Mouse (Mus musculus) large intestine, adult 2 months (tissue): ENCODE data around the gene Dusp22. TPM values are rescaled to one million over a fixed set of nuclear protein-coding genes. Genes with fewer than 3 reads are reported as not detected.

Experiments
- DNase-seq: peaks from one replicate; pipeline ENCODE4 v3.0.0-alpha.2; 2012; ENCODE audit warnings: low read depth, low spot score
- WGBS: fragments of 180-500 bp; shearing (Covaris S2); methylation state at CpG from one replicate; pipeline ENCODE4 v1.1.7; 2018; 5-methylcytosine and 5-hydroxymethylcytosine counted together
- polyA plus RNA-seq: library from polyadenylated mRNA; depleted of rRNA; stranded (reverse); fragments of >200 nt; gene quantifications from 2 replicates; pipeline ENCODE4 v1.2.3, GENCODE M21; 2012

Dusp22 gene
- polyA plus RNA-seq, 1 experiment, result 3.8 TPM

- DNase-seq, result no peak
- 98% methylated on average over 3 of the region's 3 CpGs for WGBS
Measured at GRCm38 (mm10) chr13:30711711-30712110, 51.9 kb downstream of the Dusp22 start.

GRCm38 (mm10) chr13:30712280-30712679, 52.5 kb downstream of the Dusp22 start:
- 81% methylated on average over 6 of the region's 6 CpGs for WGBS
- DNase-seq, result no peak

DNA sequence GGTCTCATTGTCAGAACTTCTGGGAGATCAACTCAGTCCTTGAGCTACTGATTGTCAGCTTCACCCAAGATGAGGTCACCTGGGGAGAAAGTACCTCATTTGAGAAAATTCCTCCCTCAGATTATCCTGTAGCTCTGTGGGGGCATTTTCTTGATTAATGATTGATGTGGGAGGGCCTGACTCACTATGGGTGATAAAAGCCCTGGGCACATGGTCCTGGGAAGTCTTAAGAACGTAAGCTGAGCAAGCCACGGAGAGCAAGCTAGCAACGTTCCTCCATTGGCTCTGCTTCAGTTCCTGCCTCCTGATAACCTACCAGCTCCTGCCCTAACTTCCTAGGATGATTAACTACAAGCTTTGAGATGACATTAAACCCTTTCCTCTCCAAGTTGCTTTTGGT, 53.8 kb downstream of the Dusp22 start:
- WGBS, result 33% methylated on average over 3 of the region's 3 CpGs

GRCm38 (mm10) chr13:30714552-30714951, 54.8 kb downstream of the Dusp22 start:
- DNase-seq, result no peak
- 65% methylated on average over 6 of the region's 6 CpGs for WGBS

More for the DNA sequence above, 53.8 kb downstream of the Dusp22 start:
- DNase-seq, result no peak

DNA sequence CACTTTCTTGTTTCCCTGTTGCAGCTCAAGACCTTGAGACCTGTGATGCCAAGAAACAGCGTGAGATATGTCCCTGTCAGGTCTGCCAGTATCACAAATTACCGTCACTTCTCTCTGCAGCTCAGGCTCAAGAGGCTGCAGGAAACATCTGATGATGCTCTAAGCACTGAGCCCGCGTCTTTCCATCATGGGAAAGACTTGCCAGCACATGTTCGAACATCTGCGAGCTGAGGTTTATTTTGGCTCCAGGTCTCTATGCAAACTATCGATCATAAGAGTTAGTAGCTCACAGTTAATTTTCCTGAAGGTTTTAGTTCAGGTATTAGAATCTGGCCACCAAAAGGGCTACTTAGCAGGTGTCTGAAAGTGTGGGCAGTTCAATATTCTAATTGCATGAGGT, 55.3 kb downstream of the Dusp22 start:
- no peak for DNase-seq
- WGBS, result 82% methylated on average over 7 of the region's 7 CpGs

DNA sequence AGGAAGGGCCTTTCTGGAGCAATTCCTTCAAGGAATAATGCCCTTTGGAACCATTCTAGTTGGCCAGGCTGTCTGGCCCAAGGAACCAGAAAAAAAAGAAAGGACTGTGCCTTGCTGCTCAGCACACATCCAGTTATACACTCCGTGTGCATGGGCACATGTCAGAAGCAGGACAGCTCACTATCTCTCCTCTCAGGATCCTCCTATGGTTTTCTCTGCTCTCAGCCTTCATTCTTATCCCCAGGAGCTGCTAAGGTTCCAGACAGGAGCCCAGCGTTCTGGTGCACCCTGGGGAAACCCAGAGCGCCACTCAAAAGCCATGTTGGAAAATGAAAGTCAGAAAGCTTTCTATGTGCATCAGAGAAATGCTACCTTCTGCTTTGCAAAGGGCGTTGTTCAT, 55.8 kb downstream of the Dusp22 start:
- WGBS, result 72% methylated on average over 4 of the region's 4 CpGs
- no peak for DNase-seq

DNA sequence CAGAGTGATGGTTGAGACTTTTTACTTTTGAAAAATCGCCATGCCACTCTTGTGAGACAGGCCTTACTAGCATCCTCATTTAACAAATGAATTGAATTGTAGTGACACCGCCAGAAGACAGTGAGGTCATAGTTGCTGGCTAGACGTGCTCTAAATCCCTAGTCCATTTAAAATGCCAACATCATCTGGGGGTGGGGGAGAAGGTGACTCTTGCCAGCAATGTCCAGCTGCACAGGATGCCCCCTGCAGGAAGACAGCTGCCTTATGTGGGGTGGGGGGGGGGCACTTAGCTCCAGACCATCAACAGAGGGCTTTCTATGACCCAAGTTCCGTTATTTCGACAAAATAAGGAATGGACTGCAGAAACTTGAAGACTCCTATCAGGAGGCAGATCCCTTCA, 56.8 kb downstream of the Dusp22 start:
- DNase-seq, result no peak
- 66% methylated on average over 5 of the region's 5 CpGs for WGBS

- 34% methylated on average over 7 of the region's 7 CpGs for WGBS
- DNase-seq, result no peak
Measured at GRCm38 (mm10) chr13:30722601-30723000, 62.8 kb downstream of the Dusp22 start.

DNA sequence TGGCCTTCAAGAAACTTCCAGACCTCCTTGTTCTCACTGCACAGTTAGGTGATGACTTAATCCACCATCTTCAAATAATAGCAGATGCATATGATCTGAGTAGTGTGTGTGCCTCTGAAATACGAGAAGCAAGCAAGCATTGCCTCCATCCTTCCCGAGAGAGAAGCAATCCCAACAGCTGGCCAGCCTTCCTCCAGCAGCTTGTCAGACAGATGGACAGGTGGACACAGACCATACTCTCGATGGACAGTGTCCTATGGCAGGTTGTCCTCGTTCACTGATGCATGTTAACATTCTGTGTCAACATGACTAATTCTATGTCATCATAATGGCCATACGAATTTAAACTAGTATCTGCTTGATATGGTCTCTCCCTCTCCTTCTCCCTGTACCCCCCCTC, 63.5 kb downstream of the Dusp22 start:
- 57% methylated on average over 5 of the region's 5 CpGs for WGBS
- DNase-seq, result no peak

DNA sequence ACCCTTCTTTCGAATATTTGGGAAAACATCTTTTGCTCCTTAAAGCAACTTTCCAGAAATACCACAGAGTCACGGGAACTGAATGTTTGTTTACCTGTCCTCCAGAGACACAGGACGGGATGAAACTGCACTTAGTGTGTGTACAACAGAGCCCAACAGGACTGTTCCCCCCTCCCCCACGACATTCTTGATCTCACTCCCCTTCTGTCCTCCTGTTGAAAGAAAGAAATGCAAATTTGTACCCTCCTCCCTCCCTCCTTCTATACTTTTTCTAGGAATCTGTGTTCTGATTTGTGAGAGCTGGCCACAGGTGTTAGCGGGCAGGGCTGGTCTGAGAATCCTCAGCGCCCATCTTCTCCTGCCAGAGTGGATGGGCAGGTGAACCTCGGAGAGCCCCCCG, 64.1 kb downstream of the Dusp22 start:
- 57% methylated on average over 8 of the region's 8 CpGs for WGBS

GRCm38 (mm10) chr13:30724691-30725271, 65.0 kb downstream of the Dusp22 start:
- no peak for DNase-seq
- WGBS, result 20% methylated on average over 7 of the region's 7 CpGs

More for the DNA sequence above, 64.1 kb downstream of the Dusp22 start:
- DNase-seq, result no peak

DNA sequence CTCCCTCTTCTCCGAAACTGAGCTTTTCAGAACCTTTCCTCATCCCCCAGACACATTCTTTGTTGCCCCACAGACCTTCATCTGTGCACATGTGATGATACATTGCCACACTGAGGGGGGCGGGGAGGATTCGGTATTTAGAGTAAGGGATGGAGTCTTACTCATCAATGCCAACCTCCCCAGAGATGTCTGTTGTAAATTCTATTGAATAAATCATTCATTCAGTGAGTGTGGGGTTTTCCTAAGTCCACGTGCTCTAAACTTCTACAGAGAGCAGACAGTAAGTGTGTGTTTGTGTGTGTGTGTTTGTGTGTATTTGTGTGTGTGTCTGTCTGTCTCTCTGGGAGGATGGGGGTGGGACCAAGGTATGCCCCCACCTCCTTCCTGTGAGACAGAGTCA, 67.1 kb downstream of the Dusp22 start:
- WGBS, result 84% methylated on average over 4 of the region's 4 CpGs
- no peak for DNase-seq

- no peak for DNase-seq
Measured at GRCm38 (mm10) chr13:30728155-30728554, 68.4 kb downstream of the Dusp22 start.

DNA sequence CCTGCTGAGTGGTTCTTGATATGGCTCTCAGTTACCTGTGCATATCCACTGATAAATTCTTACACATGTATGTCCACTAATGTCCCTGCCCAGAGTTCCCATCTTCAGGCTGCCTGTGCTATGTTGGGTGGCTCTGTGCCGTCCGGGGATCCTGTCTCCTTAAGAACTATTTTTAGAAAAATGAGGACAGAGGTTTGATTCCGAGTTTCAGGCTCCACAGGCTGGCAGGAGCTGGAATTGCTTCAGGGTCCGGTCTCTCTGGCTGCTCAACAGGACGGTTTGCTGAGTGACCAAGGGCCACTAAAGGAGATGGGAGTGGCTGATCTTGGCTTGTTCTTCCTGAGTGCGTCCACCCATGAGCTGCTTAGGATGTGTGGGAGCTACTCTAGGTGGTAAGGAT, 69.4 kb downstream of the Dusp22 start:
- no peak for DNase-seq
- WGBS, result 18% methylated on average over 6 of the region's 6 CpGs

More at GRCm38 (mm10) chr13:30728155-30728554, 68.4 kb downstream of the Dusp22 start:
- 85% methylated on average over 7 of the region's 7 CpGs for WGBS

DNA sequence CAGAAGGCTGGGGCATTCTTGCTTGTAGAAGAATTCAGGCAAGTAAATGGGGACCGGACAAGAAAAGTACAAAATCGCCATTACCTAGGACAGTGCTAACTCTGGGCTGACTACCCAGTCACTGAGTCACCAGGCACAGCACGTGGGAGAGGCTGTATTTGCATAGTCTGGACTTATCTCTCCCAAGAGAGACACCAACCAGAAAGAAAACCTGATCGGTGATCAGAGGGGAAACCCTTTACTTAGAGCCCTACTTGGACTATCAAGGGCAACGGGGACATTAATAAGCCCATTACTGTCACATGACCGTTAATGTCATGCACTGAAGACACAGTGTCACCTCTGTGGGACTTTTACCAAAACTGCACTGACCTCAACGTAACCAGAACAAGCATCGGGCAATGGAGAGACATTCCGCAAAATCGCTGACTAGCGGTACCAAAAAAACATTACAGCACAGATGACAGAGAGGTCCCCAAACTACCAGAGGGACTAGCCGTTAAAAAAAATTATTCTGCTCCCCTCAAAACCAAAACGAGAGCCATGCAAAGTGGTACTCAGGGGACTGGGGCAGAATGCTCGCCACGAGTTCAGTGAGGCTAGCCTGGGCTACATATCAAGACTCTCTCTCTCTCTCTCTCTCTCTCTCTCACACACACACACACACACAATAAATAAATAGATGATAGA, 70.5 kb downstream of the Dusp22 start:
- WGBS, result 78% methylated on average over 15 of the region's 15 CpGs
- no peak for DNase-seq

DNA sequence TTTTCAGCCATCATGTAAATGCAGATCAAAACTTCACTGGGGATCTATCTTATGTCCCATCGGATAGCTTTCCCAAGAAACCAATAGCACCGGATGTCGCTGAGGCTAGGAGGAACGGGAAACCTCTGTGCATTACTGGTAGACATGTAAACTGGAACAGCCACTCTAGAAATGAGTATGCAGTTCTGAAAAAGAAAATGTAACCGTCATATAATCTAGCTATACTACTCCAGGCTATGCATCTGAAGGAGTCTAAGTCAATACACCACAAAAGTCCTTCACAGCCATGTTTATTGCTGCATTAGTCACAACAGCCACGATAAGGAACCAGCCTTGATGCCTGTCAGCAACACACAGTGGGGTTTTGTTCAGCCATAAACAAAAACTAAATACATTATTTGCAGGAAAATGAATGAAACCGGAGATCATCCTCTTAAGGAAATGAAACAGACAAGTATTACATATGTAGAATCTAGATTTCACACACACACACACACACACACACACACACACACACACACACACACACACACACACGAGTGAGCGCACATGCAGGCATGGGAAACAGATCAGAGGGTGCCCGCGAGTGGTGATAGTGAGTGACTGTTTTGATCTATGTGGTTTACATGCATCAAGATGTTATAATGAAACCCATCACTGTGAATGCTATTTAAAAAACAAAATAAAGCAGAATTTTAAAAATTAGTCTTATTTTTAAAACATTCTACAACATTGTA, 73.1 kb downstream of the Dusp22 start:
- no peak for DNase-seq
- 74% methylated on average over 11 of the region's 11 CpGs for WGBS

GRCm38 (mm10) chr13:30736721-30737120, 76.9 kb downstream of the Dusp22 start:
- no peak for DNase-seq
- WGBS, result 85% methylated on average over 5 of the region's 5 CpGs

- 65% methylated on average over 2 of the region's 2 CpGs for WGBS
- no peak for DNase-seq
Measured at GRCm38 (mm10) chr13:30737257-30737656, 77.5 kb downstream of the Dusp22 start.

DNA sequence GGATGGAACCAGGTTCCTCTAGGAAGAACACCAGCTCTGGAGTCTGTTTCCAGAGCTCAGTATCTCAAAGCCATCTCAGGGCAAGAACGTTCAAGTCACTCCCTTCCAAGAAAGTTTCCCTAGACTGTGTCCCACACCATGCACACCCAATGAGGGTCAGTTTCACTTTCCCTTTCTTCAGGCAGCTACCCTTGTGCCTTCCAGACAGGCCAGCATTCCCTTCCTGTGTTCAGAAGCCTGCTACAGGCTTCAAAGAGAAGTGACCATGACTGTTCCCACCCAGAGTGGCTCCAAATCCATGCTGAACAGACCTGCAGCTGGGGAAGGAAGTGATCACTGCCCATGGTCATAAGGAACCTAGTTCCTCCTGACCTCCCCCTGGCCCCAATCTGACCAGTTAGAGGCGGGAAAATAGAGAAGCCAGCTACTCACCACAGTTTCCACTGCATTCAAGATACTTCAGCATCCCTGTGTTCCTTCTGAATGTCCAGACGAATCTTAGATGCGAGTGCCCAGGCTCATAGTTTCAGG, 78.6 kb downstream of the Dusp22 start:
- 65% methylated on average over 4 of the region's 4 CpGs for WGBS

DNA sequence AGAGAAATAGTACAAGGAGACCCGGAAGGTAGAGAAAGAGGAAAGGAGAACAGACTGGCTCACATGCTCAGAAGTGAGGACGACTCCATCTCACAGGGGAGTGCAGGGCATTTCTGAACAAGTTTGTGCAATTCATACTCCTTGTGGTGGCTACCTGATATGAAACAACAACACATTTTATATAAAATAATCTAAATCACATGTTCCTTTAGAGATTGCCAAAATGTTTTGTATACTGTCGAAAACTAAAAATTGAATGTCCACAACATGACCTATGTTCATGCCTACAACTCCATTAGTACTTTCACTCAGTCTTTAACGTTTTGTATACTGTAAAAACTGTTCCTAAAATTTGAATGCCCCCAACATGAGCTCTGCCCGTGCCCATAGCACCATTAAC, 81.4 kb downstream of the Dusp22 start:
- WGBS, result 70% methylated on average over 5 of the region's 5 CpGs
- DNase-seq, result no peak

More for the DNA sequence above, 78.6 kb downstream of the Dusp22 start:
- DNase-seq, result no peak
